Mouse (Mus musculus): Measurements from ENCODE around the gene Pkn2. TPM values are rescaled to one million over a fixed set of nuclear protein-coding genes. Genes with fewer than 3 reads are reported as not detected.
A peak's percentile ranks its signal among the peaks of the same experiment; 100 is the strongest.

Gene Pkn2
- 10 to 100 TPM; 64.6 to 71.5 TPM for total RNA-seq (2021)
- long read RNA-seq, experiment 1, full-length matches to known transcripts, result 10 of 35 reads
- long read RNA-seq, experiment 1, partial matches to known transcripts, result 22 of 35 reads
- long read RNA-seq, experiment 1, other reads (novel, unspliced or antisense), result 3 of 35 reads
- long read RNA-seq, experiment 2, full-length matches to known transcripts, result 8 of 13 reads
- long read RNA-seq, experiment 2, partial matches to known transcripts, result 2 of 13 reads
- long read RNA-seq, experiment 2, other reads (novel, unspliced or antisense), result 3 of 13 reads

DNA sequence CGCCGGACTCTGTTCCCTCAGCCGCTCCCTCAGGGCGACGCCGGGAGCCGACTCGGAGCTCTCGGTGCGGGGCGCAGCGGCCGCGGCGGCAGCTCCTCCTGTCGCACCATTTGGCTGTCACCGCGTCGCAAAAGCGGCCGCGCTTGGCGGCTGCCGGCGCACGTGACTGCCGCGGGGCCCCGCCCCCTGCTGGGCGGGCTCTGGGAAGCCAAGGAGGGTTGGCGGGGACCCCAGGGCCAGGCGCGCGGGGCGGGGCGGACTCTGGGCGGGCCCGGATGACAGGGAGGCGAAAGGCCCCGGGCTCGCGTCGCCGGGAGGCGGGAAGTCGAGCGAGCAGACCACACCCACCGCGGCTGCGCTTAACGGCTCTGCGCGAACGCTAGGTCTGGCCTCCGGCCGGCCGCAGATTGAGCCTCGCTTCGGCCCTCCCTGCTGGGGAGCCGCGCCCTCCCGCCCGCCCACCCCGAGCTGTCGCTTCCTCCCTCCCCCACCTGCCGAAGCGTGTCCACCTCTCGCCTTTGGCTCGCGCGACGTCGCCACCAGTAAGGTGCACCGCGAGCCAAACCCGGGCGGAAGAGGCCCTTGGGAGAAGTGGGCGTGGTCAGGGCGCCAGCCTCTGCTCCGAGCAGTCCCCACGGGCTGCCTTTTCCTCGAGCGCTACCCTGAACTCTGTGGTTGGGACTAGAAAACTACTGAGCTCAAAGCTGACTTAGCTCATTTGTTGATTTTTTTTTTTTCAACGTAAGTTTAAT lies at the start of gene Pkn2:
Pkn2 (minus strand) TSS at position 133 of the 752 bp plus-strand sequence.
- peak; percentile 100 for DNase-seq

GRCm38 (mm10) chr3:142929906-142930305 lies 48.1 kb upstream of the Pkn2 start:
- DNase-seq, result no peak

DNA sequence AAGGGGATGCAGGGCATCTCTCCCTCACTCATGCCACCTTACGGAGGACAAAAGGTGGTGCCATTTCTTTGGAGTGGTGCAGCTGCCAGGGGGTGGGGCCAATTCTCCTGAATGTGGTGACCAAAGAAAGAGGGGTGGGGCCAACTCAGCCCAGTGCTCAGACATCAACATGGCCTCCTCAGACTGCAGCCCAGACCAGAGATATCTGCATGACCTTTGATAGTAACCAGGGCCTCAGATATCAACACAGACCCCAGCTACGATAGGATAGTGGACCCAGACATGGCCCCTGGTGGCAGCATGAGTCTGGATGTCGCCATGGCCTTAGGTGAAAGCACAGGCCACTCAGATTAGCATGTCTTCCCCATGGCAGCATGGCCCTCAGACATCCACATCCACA lies 45.5 kb upstream of the Pkn2 start:
- DNase-seq, result no peak

- no peak for DNase-seq
Measured at GRCm38 (mm10) chr3:142924831-142925348, 43.1 kb upstream of the Pkn2 start.

GRCm38 (mm10) chr3:142919070-142919469 lies 37.3 kb upstream of the Pkn2 start:
- no peak for DNase-seq

DNA sequence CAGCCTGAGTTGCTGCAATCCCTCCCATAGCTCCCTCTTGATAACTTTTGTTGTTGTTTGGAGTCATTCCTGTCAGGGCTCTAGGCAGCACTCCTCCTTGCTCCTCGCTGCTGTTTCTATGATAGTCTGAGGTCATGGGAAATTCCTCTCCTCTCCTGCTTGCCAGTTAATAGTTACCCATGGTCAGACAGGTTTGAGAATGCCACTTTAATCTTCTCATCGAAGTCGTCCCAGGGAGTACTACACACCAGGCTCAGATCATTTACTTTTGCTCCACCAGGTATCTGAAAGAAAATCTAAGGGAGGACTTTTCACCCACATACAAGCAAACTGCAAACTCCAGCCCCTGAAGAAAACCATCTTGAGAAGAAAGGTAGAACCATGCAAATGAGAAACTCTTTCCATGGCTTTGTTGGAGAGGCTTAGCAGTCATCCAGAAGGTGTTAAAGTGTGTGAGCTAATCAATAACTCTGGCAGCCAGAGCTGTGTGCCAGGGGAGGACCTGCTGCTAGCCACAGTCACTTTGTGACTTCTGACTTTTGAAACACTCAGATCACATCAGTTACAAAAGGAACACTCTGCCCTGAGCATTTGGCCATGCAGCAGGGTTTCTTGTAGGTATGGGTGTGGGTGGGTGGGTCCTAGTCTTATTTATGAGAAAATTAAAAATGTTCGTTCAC lies 36.1 kb upstream of the Pkn2 start:
- DNase-seq, result no peak

DNA sequence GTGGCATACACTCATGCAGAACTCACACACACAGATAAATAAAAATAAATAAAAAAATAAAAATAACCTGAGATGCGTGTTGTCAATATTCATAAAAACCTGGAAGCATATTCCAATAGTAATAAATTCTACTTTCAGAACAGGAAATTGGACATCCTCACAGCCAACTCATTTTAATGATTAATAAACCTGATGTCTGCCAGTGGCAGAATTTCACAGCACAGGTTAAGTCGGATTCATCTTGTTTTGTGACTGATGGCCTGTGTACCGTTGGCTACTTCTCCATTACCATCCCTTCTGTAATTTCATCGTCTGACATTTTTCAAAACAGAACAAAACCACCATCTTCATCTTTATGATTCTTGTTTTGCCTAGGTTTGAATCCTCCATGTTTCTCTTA lies 35.4 kb upstream of the Pkn2 start:
- no peak for DNase-seq

DNA sequence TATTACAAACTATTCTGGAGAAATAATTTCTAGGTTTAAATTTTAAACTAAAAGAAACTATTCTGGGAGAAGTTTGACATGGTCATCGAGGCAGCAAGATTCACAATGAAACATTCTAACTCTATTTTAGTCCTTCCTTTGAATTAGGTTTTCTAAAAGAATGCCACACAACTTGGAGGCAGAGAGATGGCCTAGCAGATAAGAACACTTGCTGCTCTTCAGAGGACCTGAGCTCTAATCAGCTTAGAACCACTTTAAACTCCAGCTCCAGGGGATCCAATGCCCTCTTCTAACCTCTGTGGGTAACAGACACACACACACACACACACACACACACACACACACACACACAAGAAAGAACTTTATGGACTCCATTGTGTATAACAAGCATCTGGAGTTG lies 31.5 kb upstream of the Pkn2 start:
- DNase-seq, result no peak

GRCm38 (mm10) chr3:142899683-142900082 lies 17.9 kb upstream of the Pkn2 start:
- no peak for DNase-seq

GRCm38 (mm10) chr3:142898949-142899396 lies 17.2 kb upstream of the Pkn2 start:
- DNase-seq, result peak; percentile 32

GRCm38 (mm10) chr3:142890442-142890841 lies 8.6 kb upstream of the Pkn2 start:
- DNase-seq, result no peak

DNA sequence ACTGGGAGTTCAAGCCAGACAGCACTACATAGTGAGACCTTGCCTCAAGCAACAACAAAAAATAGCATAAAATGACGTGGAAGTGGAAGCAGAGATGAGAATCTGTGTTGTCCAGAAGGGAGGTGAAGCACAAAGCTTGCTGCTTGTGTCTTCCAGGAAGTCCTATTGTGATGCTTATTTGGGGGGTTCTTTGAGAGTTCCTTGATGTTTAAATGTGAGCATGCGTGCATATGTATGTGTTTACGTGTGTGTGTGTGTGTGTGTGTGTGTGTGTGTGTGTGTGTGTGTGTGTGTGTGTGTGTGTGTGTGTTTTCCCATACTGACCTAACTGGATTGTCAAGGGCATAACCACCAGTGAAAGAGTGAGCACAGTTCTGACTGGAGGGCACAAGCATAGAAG lies 5.2 kb upstream of the Pkn2 start:
- no peak for DNase-seq

DNA sequence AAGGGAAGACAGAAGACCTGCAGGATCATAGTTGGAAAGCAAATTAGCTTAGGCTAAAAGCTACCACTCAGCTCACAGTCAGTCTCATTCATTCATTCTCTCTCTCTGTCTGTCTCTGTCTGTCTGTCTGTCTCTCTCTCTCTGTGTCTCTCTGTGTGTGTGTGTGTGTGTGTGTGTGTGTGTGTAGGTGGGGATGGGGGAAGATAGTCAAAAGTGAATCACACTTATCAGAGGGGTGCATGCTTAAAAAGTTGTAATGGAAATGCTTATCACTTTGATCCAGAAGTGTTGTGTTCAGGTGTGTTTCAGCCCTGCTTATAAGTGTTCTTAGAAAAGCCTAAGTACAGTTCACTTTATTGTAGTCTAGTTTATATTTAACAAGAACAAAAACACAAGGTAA lies 2.8 kb upstream of the Pkn2 start:
- no peak for DNase-seq

GRCm38 (mm10) chr3:142881589-142881871 lies 274 bp downstream of the Pkn2 start:
- DNase-seq, result no peak

GRCm38 (mm10) chr3:142880790-142881588 lies 815 bp downstream of the Pkn2 start:
- DNase-seq, result peak; percentile 65

DNA sequence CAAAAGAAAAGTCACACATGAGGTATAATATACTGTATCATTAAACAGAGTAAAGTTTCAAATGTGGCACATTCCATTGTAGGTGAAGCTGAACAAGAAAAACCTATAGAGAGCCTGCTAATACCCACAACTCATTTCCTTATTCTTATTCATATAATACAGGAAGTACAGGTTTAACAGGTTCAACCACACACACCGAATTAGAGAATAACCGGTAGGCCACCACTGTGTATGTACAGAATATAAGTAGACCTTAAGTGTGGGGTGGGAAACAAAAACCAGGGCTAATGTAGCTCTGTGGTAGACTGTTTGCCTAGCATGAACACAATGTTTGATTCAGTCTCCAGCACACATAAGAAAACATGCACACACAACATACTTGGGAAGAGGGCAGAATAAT lies 18.6 kb downstream of the Pkn2 start:
- DNase-seq, result no peak

DNA sequence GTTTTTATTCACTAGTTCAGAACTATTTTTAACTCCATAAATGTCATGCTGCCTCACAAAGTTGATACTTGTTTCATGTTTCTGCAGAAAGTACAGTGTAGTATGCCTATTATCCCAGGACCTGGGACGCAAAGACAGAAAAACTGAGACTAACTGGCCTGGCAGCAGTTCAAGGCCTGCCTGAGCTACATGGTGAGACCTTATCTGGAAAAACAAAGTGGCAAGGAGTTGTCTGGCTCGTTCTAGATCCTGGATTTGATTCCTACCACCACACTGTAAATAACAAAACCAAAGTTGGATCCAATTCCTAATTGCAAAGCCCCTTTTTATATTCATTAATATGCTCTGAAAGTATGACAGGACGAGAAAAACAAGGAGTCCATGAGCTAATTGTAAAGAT lies 25.0 kb downstream of the Pkn2 start:
- DNase-seq, result peak; percentile 69

DNA sequence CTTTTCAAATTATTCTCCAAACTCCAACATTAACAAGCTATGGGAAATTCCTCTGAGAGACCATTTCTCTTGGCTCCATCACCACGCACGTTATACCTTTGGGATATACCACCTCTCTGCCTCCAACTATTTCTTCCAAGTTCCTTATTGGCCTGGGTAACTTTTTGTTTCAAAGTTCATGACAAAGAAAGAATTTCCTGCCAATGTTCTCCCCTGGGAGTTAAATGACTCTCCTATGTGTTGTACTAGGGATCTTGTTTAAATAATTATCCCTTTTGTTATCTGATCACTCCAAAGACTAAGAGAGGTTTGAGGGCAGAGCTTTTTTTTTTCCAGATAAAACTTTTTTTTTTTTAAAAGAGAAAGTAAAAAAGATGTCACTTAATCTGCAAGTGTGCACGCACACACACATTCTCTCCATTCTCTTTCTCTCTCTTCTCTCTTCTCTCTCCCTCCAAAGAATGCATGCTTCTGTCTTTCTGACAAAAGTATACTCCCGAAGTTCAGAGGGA lies 25.8 kb downstream of the Pkn2 start:
- DNase-seq, result peak; percentile 16

DNA sequence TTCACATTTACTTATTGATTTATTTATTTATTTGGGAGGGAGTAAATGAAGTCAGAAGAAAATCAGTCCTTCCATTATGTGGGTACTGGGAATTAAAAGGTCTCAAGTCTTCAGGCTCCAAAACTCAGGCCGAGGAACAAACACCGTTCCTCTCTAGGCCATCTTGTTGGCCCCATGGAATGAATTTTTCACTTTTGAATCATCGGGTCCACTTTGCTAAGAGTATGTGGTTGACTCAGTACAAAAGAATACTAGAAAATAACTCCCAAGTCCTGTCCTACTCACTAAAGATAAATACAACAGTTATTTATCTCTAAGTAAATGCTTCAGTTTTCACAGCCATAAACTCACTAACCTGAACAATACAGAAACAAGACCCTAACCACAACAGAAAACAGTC lies 28.9 kb downstream of the Pkn2 start:
- no peak for DNase-seq

- no peak for DNase-seq
Measured at GRCm38 (mm10) chr3:142851631-142852030, 30.2 kb downstream of the Pkn2 start.

DNA sequence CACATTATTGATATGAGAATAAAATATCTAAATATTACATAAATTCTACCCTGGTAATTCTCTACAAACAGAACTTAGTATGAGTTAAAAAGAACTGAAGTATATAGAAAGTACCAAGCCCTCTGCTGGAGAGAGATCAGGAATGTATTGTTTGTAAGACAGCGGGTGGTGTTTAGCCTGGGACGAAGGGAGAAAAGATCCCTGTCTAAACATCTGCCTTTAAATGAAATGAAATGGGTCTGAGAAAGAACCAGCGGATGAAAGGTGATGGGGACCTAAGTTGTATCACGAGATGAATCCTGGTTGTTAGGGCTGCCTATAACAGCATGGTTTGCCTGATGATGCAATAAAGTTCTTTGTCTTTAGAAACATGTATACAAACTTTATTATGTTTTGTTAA lies 41.8 kb downstream of the Pkn2 start:
- no peak for DNase-seq

DNA sequence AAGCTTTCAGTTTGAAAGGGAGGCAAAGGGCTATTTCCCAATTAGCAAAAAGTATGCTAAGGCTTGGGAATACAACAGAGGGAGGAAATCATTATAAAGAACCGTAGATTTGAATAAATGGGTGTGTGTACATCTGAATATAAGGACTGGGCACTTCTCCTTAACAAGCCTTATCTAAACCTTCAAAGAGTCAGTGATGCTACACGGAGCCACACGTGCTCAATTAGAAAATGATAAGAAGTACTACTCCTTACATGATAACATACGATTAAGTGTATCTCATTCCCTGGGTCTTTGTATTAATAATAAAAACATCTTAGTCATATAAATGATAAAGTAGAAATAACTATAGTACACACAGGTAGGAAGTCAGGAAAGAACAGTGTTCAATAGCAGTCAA lies 47.0 kb downstream of the Pkn2 start:
- DNase-seq, result no peak
